Mouse (Mus musculus): ENCODE results near the gene Oas1e. TPM values are rescaled to one million over a fixed set of nuclear protein-coding genes. Genes with fewer than 3 reads are reported as not detected.
"Not testable (repeated sequence)": the region's sequence is repeated elsewhere in the genome, so short reads cannot be mapped to it uniquely, and the experiment has no call there.

Gene Oas1e
- polyA plus RNA-seq (2015; fragmentation: Nextera tagmentation; extraction: Ambion mirVana) = 0.12 and 0.15 TPM in 2 replicates

GRCm38 (mm10) chr5:120795480-120796034 lies at the start of gene Oas1e:
Gene Oas1e, minus strand, starts transcription at chr5:120795530.
- H3K4me2 ChIP-seq (ENCODE audit: low read depth, low read length); H3K4me3 ChIP-seq (ENCODE audit: low read depth, low read length); H3K27ac ChIP-seq (ENCODE audit: low read length); ATAC-seq (ENCODE audit: low read depth); H3K27me3 ChIP-seq (ENCODE audit: control insufficient read depth, insufficient read depth, low read depth, low read length); H3K9ac ChIP-seq (ENCODE audit: low read depth, low read length); H3K9me3 ChIP-seq (replicated peaks; ENCODE audit: control insufficient read depth, low read length); H3K36me3 ChIP-seq (ENCODE audit: control insufficient read depth, insufficient read depth); H3K4me1 ChIP-seq (ENCODE audit: control insufficient read depth, low read depth, low read length): not testable (repeated sequence)
- WGBS (ENCODE audit: insufficient replicate concordance) = 60% methylated on average over 9 of the region's 9 CpGs

- WGBS (ENCODE audit: insufficient replicate concordance) = 52% methylated on average over 3 of the region's 3 CpGs
- Histone ChIP-seq H3K9ac (ENCODE audit: low read depth, low read length) (no peak overlapping the region), H3K27me3 (ENCODE audit: control insufficient read depth, insufficient read depth, low read depth, low read length) (no peaks in the 10 kb centered on the region), H3K4me2 (ENCODE audit: low read depth, low read length) (no peak overlapping the region), H3K9me3 (replicated peaks; ENCODE audit: control insufficient read depth, low read length) (no peaks in the 10 kb centered on the region), H3K4me1 (ENCODE audit: control insufficient read depth, low read depth, low read length) (no peaks in the 10 kb centered on the region), H3K36me3 (ENCODE audit: control insufficient read depth, insufficient read depth) (no peaks in the 10 kb centered on the region), H3K27ac (ENCODE audit: low read length) (no peak overlapping the region), H3K4me3 (ENCODE audit: low read depth, low read length) (no peak overlapping the region)
- no peak for ATAC-seq (ENCODE audit: low read depth)
Observed at GRCm38 (mm10) chr5:120844713-120845112, 49.4 kb upstream of the Oas1e start.

GRCm38 (mm10) chr5:120836731-120837585 lies 41.6 kb upstream of the Oas1e start:
- no peak for ATAC-seq (ENCODE audit: low read depth)
- WGBS (ENCODE audit: insufficient replicate concordance) = 9% methylated on average over 8 of the region's 8 CpGs
- Histone ChIP-seq H3K4me1 (ENCODE audit: control insufficient read depth, low read depth, low read length) (no peaks in the 10 kb centered on the region), H3K36me3 (ENCODE audit: control insufficient read depth, insufficient read depth) (no peaks in the 10 kb centered on the region), H3K27ac (ENCODE audit: low read length) (no peak overlapping the region), H3K4me2 (ENCODE audit: low read depth, low read length) (no peak overlapping the region), H3K9ac (ENCODE audit: low read depth, low read length) (no peak overlapping the region), H3K4me3 (ENCODE audit: low read depth, low read length) (no peak overlapping the region), H3K9me3 (replicated peaks; ENCODE audit: control insufficient read depth, low read length) (no peaks in the 10 kb centered on the region), H3K27me3 (ENCODE audit: control insufficient read depth, insufficient read depth, low read depth, low read length) (peaks cover 5% of the 10 kb centered on the region)

GRCm38 (mm10) chr5:120833335-120834280 lies 38.3 kb upstream of the Oas1e start:
- Histone ChIP-seq H3K27ac (ENCODE audit: low read length) (no peak overlapping the region), H3K36me3 (ENCODE audit: control insufficient read depth, insufficient read depth) (no peaks in the 10 kb centered on the region), H3K4me2 (ENCODE audit: low read depth, low read length) (no peak overlapping the region), H3K9ac (ENCODE audit: low read depth, low read length) (no peak overlapping the region), H3K4me1 (ENCODE audit: control insufficient read depth, low read depth, low read length) (no peaks in the 10 kb centered on the region), H3K4me3 (ENCODE audit: low read depth, low read length) (no peak overlapping the region), H3K9me3 (replicated peaks; ENCODE audit: control insufficient read depth, low read length) (no peaks in the 10 kb centered on the region), H3K27me3 (ENCODE audit: control insufficient read depth, insufficient read depth, low read depth, low read length) (peaks cover 5% of the 10 kb centered on the region)
- no peak for ATAC-seq (ENCODE audit: low read depth)
- 10% methylated on average over 17 of the region's 17 CpGs for WGBS (ENCODE audit: insufficient replicate concordance)

GRCm38 (mm10) chr5:120831031-120831430 lies 35.7 kb upstream of the Oas1e start:
- H3K4me1 ChIP-seq (ENCODE audit: control insufficient read depth, low read depth, low read length) = no peaks in the 10 kb centered on the region
- H3K36me3 ChIP-seq (ENCODE audit: control insufficient read depth, insufficient read depth) = no peaks in the 10 kb centered on the region
- H3K27me3 ChIP-seq (ENCODE audit: control insufficient read depth, insufficient read depth, low read depth, low read length) = peaks cover 5% of the 10 kb centered on the region
- no peak overlapping the region for H3K4me2 ChIP-seq (ENCODE audit: low read depth, low read length)
- no peak for ATAC-seq (ENCODE audit: low read depth)
- WGBS (ENCODE audit: insufficient replicate concordance) = 48% methylated on average over 4 of the region's 4 CpGs
- no peak overlapping the region for H3K27ac ChIP-seq (ENCODE audit: low read length)
- H3K9ac ChIP-seq (ENCODE audit: low read depth, low read length) = no peak overlapping the region
- no peak overlapping the region for H3K4me3 ChIP-seq (ENCODE audit: low read depth, low read length)
- H3K9me3 ChIP-seq (replicated peaks; ENCODE audit: control insufficient read depth, low read length) = no peaks in the 10 kb centered on the region

GRCm38 (mm10) chr5:120818999-120819398 lies 23.7 kb upstream of the Oas1e start:
- no peaks in the 10 kb centered on the region for H3K4me1 ChIP-seq (ENCODE audit: control insufficient read depth, low read depth, low read length)
- H3K9me3 ChIP-seq (replicated peaks; ENCODE audit: control insufficient read depth, low read length) = no peaks in the 10 kb centered on the region
- no peak overlapping the region for H3K27ac ChIP-seq (ENCODE audit: low read length)
- no peaks in the 10 kb centered on the region for H3K36me3 ChIP-seq (ENCODE audit: control insufficient read depth, insufficient read depth)
- H3K4me3 ChIP-seq (ENCODE audit: low read depth, low read length) = no peak overlapping the region
- no peaks in the 10 kb centered on the region for H3K27me3 ChIP-seq (ENCODE audit: control insufficient read depth, insufficient read depth, low read depth, low read length)
- ATAC-seq (ENCODE audit: low read depth) = no peak
- no peak overlapping the region for H3K9ac ChIP-seq (ENCODE audit: low read depth, low read length)
- no peak overlapping the region for H3K4me2 ChIP-seq (ENCODE audit: low read depth, low read length)

- H3K4me1 ChIP-seq (ENCODE audit: control insufficient read depth, low read depth, low read length) = peaks cover 7% of the 10 kb centered on the region
- H3K36me3 ChIP-seq (ENCODE audit: control insufficient read depth, insufficient read depth) = no peaks in the 10 kb centered on the region
- no peak overlapping the region for H3K9ac ChIP-seq (ENCODE audit: low read depth, low read length)
- WGBS (ENCODE audit: insufficient replicate concordance) = 69% methylated on average over 3 of the region's 3 CpGs
- H3K4me3 ChIP-seq (ENCODE audit: low read depth, low read length) = no peak overlapping the region
- H3K4me2 ChIP-seq (ENCODE audit: low read depth, low read length) = no peak overlapping the region
- no peak overlapping the region for H3K27ac ChIP-seq (ENCODE audit: low read length)
- ATAC-seq (ENCODE audit: low read depth) = no peak
- no peaks in the 10 kb centered on the region for H3K9me3 ChIP-seq (replicated peaks; ENCODE audit: control insufficient read depth, low read length)
- H3K27me3 ChIP-seq (ENCODE audit: control insufficient read depth, insufficient read depth, low read depth, low read length) = no peaks in the 10 kb centered on the region
Observed at GRCm38 (mm10) chr5:120815949-120816348, 20.6 kb upstream of the Oas1e start.

GRCm38 (mm10) chr5:120813023-120813422 lies 17.7 kb upstream of the Oas1e start:
- H3K9ac ChIP-seq (ENCODE audit: low read depth, low read length) = peak overlapping the region; percentile 74
- H3K27me3 ChIP-seq (ENCODE audit: control insufficient read depth, insufficient read depth, low read depth, low read length) = no peaks in the 10 kb centered on the region
- no peak for ATAC-seq (ENCODE audit: low read depth)
- H3K9me3 ChIP-seq (replicated peaks; ENCODE audit: control insufficient read depth, low read length) = no peaks in the 10 kb centered on the region
- 51% methylated on average over 6 of the region's 6 CpGs for WGBS (ENCODE audit: insufficient replicate concordance)
- peak overlapping the region; percentile 78 for H3K4me3 ChIP-seq (ENCODE audit: low read depth, low read length)
- H3K4me2 ChIP-seq (ENCODE audit: low read depth, low read length) = peak overlapping the region; percentile 73
- no peaks in the 10 kb centered on the region for H3K36me3 ChIP-seq (ENCODE audit: control insufficient read depth, insufficient read depth)
- H3K4me1 ChIP-seq (ENCODE audit: control insufficient read depth, low read depth, low read length) = peaks cover 7% of the 10 kb centered on the region
- H3K27ac ChIP-seq (ENCODE audit: low read length) = no peak overlapping the region

Measured in liver, embryonic 16.5 days (tissue).